Mouse (Mus musculus): ENCODE data around the gene Znrf1. TPM values are rescaled to one million over a fixed set of nuclear protein-coding genes. Genes with fewer than 3 reads are reported as not detected.

Gene Znrf1
- polyA plus RNA-seq, 1 experiment = 25.7 TPM

GRCm38 (mm10) chr8:111627923-111628322, 92.0 kb downstream of the Znrf1 start:
- H3K27ac ChIP-seq (ENCODE audit: insufficient read depth, low read depth, low read length) = no peak overlapping the region
- no peaks in the 10 kb centered on the region for H3K36me3 ChIP-seq (ENCODE audit: control insufficient read depth, insufficient read depth, low read length)
- H3K4me1 ChIP-seq (ENCODE audit: control insufficient read depth, insufficient read depth, insufficient read length, low read length) = peaks cover 8% of the 10 kb centered on the region
- TF ChIP-seq POLR2A (IDR thresholded peaks at IDR 0.05; ENCODE audit: low read depth, low read length) (no peak), CTCF (IDR thresholded peaks at IDR 0.05; ENCODE audit: extremely low read depth, insufficient read length, insufficient replicate concordance, low read depth, low read length) (no peak)
- WGBS = 92% methylated on average over 9 of the region's 9 CpGs
- no peak overlapping the region for H3K4me3 ChIP-seq (ENCODE audit: low read depth, low read length)
- no peaks in the 10 kb centered on the region for H3K27me3 ChIP-seq (ENCODE audit: control insufficient read depth, insufficient read depth, low read length)

- 94% methylated on average over 12 of the region's 12 CpGs for WGBS
- no peak overlapping the region for H3K4me3 ChIP-seq (ENCODE audit: low read depth, low read length)
- H3K27ac ChIP-seq (ENCODE audit: insufficient read depth, low read depth, low read length) = no peak overlapping the region
- no peak for TF ChIP-seq POLR2A (IDR thresholded peaks at IDR 0.05; ENCODE audit: low read depth, low read length)
- TF ChIP-seq CTCF (IDR thresholded peaks at IDR 0.05; ENCODE audit: extremely low read depth, insufficient read length, insufficient replicate concordance, low read depth, low read length) = no peak
- H3K36me3 ChIP-seq (ENCODE audit: control insufficient read depth, insufficient read depth, low read length) = no peaks in the 10 kb centered on the region
- H3K27me3 ChIP-seq (ENCODE audit: control insufficient read depth, insufficient read depth, low read length) = no peaks in the 10 kb centered on the region
- H3K4me1 ChIP-seq (ENCODE audit: control insufficient read depth, insufficient read depth, insufficient read length, low read length) = peaks cover 8% of the 10 kb centered on the region
Observed at GRCm38 (mm10) chr8:111628401-111628800, 92.5 kb downstream of the Znrf1 start.

- Histone ChIP-seq H3K27me3 (ENCODE audit: control insufficient read depth, insufficient read depth, low read length) (no peaks in the 10 kb centered on the region), H3K4me1 (ENCODE audit: control insufficient read depth, insufficient read depth, insufficient read length, low read length) (peaks cover 8% of the 10 kb centered on the region), H3K4me3 (ENCODE audit: low read depth, low read length) (no peak overlapping the region), H3K27ac (ENCODE audit: insufficient read depth, low read depth, low read length) (no peak overlapping the region), H3K36me3 (ENCODE audit: control insufficient read depth, insufficient read depth, low read length) (no peaks in the 10 kb centered on the region)
- 86% methylated on average over 19 of the region's 19 CpGs for WGBS
- TF ChIP-seq CTCF (IDR thresholded peaks at IDR 0.05; ENCODE audit: extremely low read depth, insufficient read length, insufficient replicate concordance, low read depth, low read length) (no peak), POLR2A (IDR thresholded peaks at IDR 0.05; ENCODE audit: low read depth, low read length) (no peak)
Observed at GRCm38 (mm10) chr8:111628894-111629501, 93.1 kb downstream of the Znrf1 start.

- no peaks in the 10 kb centered on the region for H3K36me3 ChIP-seq (ENCODE audit: control insufficient read depth, insufficient read depth, low read length)
- WGBS = 11% methylated on average over 13 of the region's 13 CpGs
- H3K27me3 ChIP-seq (ENCODE audit: control insufficient read depth, insufficient read depth, low read length) = no peaks in the 10 kb centered on the region
- H3K4me1 ChIP-seq (ENCODE audit: control insufficient read depth, insufficient read depth, insufficient read length, low read length) = peaks cover 6% of the 10 kb centered on the region
- TF ChIP-seq CTCF (IDR thresholded peaks at IDR 0.05; ENCODE audit: extremely low read depth, insufficient read length, insufficient replicate concordance, low read depth, low read length) (no peak), POLR2A (IDR thresholded peaks at IDR 0.05; ENCODE audit: low read depth, low read length) (no peak)
- peak within 1 kb of the TSS; percentile 62 for H3K4me3 ChIP-seq (ENCODE audit: low read depth, low read length)
- no peak within 1 kb of the TSS for H3K27ac ChIP-seq (ENCODE audit: insufficient read depth, low read depth, low read length)
Observed at GRCm38 (mm10) chr8:111630105-111630521, 94.2 kb downstream of the Znrf1 start, which contains the start of gene Ldhd. Ldhd (minus strand) TSS chr8:111630374.

- 93% methylated on average over 8 of the region's 8 CpGs for WGBS
- TF ChIP-seq POLR2A (IDR thresholded peaks at IDR 0.05; ENCODE audit: low read depth, low read length) (no peak), CTCF (IDR thresholded peaks at IDR 0.05; ENCODE audit: extremely low read depth, insufficient read length, insufficient replicate concordance, low read depth, low read length) (no peak)
- Histone ChIP-seq H3K27ac (ENCODE audit: insufficient read depth, low read depth, low read length) (no peak overlapping the region), H3K27me3 (ENCODE audit: control insufficient read depth, insufficient read depth, low read length) (no peaks in the 10 kb centered on the region), H3K36me3 (ENCODE audit: control insufficient read depth, insufficient read depth, low read length) (no peaks in the 10 kb centered on the region), H3K4me3 (ENCODE audit: low read depth, low read length) (no peak overlapping the region), H3K4me1 (ENCODE audit: control insufficient read depth, insufficient read depth, insufficient read length, low read length) (peaks cover 6% of the 10 kb centered on the region)
Observed at GRCm38 (mm10) chr8:111631589-111631988, 95.7 kb downstream of the Znrf1 start.

GRCm38 (mm10) chr8:111632976-111633375, 97.1 kb downstream of the Znrf1 start:
- no peaks in the 10 kb centered on the region for H3K36me3 ChIP-seq (ENCODE audit: control insufficient read depth, insufficient read depth, low read length)
- WGBS = 88% methylated on average over 3 of the region's 3 CpGs
- TF ChIP-seq POLR2A (IDR thresholded peaks at IDR 0.05; ENCODE audit: low read depth, low read length) (no peak), CTCF (IDR thresholded peaks at IDR 0.05; ENCODE audit: extremely low read depth, insufficient read length, insufficient replicate concordance, low read depth, low read length) (no peak)
- H3K27ac ChIP-seq (ENCODE audit: insufficient read depth, low read depth, low read length) = no peak overlapping the region
- H3K4me1 ChIP-seq (ENCODE audit: control insufficient read depth, insufficient read depth, insufficient read length, low read length) = peaks cover 7% of the 10 kb centered on the region
- H3K27me3 ChIP-seq (ENCODE audit: control insufficient read depth, insufficient read depth, low read length) = no peaks in the 10 kb centered on the region
- H3K4me3 ChIP-seq (ENCODE audit: low read depth, low read length) = no peak overlapping the region

GRCm38 (mm10) chr8:111638086-111638485, 102.2 kb downstream of the Znrf1 start:
- H3K4me3 ChIP-seq (ENCODE audit: low read depth, low read length) = no peak overlapping the region
- H3K27me3 ChIP-seq (ENCODE audit: control insufficient read depth, insufficient read depth, low read length) = no peaks in the 10 kb centered on the region
- TF ChIP-seq CTCF (IDR thresholded peaks at IDR 0.05; ENCODE audit: extremely low read depth, insufficient read length, insufficient replicate concordance, low read depth, low read length) = no peak
- TF ChIP-seq POLR2A (IDR thresholded peaks at IDR 0.05; ENCODE audit: low read depth, low read length) = no peak
- no peaks in the 10 kb centered on the region for H3K36me3 ChIP-seq (ENCODE audit: control insufficient read depth, insufficient read depth, low read length)
- no peak overlapping the region for H3K27ac ChIP-seq (ENCODE audit: insufficient read depth, low read depth, low read length)
- H3K4me1 ChIP-seq (ENCODE audit: control insufficient read depth, insufficient read depth, insufficient read length, low read length) = peaks cover 6% of the 10 kb centered on the region; the same call in 1 of the 2 replicates

Data from small intestine, adult 2 months (tissue).